Mouse (Mus musculus): ENCODE results near the gene Capza2.

The Capza2 gene

DNA sequence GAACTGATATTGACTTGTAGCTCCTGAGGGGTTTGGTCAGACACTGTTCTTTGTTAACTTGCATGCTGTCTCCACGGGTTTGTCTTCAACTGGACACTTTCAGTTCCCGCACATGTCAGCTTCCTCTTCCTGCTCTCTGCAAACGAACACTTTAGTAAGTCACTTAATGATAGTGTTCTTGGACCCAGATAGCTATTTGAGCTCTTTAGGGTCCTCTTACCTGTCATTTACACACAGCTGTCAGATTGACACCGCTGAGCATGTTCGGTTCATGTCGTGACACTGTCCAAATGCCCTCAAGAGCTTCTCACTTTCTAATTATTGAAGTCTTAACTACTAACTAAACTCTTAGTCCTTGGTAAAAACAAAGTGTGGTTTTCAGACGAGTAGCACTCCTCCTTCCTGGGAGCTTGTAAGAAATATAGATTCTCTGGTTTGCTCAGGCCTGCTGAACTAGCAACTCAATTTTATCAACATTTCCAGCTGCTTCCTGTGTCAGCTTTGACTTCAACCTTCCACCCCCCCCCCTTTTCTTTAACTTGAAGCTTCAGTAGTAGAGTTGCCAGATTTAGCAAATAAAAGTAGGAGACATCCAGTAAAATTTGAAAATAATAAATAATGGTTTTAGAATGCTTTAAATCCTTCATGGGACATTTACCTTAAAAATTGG, at the start of gene Capza2:
Gene Capza2 (plus strand): TSS at position 620 of the 670 bp plus-strand sequence.
- peak; percentile 47 for DNase-seq (ENCODE audit: low read depth, low spot score)

DNA sequence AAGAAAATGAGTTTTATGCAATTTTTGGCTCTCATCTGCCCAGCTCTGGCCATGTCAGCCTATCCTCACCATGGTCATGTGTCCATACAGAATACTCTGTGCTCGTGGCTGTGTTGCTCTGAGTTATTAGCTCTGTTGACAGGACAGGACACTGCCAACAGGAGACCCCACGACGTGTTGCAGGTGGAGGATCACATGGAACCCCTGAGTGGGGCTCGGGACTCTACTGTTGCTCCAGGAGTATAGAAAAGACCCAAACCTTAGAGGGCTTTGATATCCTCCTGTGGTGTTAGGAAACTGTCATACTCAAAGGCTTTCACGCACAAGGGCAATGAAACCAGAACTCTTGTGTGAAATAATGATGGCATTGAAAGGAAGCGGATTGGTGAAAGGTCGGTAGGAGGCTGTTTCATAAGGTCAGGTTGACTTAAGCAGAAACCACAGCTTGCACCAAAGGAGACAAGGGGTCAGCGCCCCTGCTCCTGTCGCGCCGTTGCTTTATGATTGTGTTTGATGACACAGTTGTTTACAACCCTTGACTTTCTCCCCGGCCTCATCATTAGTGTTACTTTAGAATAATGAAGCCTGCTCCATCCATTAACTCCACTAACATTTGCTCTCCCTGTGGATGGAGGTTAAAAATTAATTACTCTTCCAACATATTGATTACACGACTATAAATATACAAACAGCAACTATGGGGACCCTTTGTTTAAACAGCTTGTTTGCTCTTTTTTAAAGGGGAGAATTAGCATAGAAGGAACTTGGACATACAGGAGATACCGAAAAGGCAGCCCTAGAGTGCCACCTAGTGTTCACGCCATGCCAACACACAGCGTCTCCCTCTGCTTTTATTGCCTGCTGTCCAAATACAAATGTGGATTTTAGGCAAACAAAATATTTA, 46.7 kb upstream of the Capza2 start:
- DNase-seq (ENCODE audit: low read depth, low spot score) = peak; percentile 84

DNA sequence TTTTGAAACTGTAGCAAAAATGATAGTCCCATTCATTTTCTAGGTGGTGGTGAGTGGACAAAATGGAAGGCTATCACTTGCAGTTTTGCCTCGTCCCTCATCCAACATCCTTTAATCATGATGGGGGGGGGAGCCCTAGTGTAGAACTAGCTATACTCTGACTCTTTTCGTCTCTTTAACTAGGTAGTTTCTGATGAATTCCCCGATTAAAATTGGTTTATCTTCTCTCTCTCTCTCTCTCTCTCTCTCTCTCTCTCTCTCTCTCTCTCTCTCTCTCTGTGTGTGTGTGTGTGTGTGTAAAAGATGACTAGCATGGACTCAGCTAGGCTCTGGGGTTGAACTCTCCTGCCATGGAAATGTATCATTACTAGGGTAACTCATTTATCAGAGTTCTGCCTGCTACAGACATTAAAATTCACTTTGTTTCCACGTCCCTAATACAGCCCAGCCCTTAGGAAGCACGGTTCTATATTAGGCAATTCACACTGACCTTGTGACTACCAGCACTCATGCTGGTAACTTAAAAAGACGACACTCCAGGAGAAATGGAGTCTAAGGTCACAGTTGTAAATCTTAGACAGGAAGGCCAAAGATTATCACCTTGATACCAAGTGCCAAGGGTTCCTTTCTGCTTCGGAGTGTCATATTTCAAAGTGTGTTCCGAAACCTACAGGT, 45.9 kb upstream of the Capza2 start:
- no peak for DNase-seq (ENCODE audit: low read depth, low spot score)

DNA sequence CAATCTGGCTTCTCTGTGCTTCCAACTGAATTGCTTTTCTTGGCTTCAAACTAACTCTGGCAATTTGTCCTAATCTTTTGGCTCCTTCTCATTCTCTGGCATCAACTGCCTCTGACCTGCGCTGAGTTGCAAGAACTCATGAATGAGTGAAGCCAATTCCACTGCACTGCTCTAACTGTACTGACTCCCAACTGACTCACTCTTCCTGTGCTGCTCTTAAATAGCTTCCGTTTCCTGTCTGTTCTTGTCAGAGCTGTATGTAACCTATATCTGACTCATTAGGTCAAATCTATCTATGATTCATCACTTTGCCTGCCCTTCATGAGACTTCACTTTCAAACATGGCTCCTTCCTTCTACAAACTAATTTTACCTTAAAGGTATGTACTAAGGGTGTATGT, 42.1 kb upstream of the Capza2 start:
- DNase-seq (ENCODE audit: low read depth, low spot score) = no peak

DNA sequence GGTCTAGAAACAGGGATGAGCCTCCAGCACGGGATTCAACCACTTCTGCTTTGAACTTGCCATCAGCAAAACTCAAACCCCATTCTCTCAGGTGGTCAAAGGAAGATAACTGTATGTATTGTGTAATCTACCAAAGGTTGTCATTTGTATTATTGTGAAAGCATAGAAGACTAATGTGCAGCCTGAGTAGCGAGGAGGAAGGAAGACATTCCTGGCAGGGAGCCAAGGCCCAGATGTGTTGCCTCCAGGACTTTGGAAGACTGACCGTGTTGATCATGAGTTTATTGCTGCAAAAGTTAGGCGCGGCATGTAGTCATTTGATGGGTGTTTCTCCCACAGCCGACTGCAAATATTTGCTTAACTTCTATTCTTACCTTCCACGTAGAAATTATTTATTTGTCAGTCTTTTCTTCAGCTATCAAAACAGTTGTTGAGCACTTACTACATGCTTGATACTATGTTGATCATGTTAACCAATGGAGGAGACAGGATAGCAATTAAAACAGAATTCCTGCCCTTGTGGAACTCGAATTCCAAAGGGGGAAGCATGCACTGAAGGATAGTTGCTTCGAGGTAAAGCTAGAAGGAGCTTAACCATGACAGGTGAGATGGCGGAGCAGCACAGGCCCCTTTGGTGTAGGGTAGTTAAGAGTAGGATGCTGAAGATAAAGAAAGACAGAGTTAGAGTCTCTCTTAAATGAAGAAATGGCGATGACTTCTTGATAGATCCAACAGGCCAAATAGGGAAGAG, 40.1 kb upstream of the Capza2 start:
- no peak for DNase-seq (ENCODE audit: low read depth, low spot score)

DNA sequence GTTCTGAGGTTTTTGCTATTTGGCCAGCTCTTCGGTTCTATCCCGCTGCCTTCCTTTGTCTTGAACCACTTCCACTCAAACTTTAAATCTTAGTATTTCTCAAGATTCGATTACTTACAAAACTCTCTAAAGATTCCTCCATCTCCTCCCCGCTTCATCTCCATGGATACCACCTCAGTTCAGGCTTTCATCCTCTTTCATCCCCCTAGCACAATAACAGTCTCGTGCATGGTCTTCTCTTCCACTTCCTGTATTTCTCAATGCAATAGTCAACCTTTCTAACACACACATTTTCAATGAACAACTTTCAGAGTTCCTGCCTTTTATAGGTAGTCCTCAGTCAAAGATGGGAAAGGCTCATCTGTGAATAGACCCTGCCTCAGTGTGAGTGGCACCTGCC, 36.7 kb upstream of the Capza2 start:
- DNase-seq (ENCODE audit: low read depth, low spot score) = no peak

DNA sequence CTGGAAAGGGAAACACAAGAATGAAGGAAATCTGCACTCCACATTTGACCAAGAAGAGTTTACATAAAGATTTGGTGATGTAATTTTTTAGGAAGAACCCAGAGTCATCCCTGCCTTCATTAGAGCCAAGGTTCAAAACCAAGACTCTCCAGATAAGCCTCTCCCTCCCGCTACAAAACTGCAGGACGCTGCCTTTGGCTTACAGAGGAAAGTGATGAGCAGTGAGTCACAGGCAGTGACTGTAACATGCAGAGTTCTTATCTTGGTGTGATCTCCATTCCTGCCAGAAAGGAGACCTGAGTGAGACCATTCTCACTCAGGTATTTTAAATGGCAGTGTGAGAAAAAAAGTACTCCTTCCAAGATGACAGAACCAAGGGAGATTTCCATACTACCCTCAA, 34.5 kb upstream of the Capza2 start:
- DNase-seq (ENCODE audit: low read depth, low spot score) = no peak

DNA sequence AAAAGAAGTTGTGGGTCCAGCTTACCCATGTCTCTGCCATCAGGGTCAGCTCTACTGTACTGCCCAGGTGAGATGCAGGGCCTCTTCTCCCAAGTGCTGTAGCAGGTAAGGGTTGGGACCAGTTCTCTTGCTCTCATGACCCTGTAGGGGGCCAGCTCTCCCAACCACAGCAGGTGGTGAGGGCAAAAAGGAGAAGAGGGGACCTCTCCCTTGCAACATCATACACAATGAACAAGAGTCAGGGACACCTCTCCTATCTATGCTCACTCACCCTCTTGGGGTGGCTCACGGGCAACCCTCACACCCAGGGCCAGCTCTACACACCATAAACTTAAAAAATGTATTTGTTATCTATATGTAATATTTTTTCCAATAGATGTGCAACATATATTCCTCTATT, 29.1 kb upstream of the Capza2 start:
- DNase-seq (ENCODE audit: low read depth, low spot score) = no peak

DNA sequence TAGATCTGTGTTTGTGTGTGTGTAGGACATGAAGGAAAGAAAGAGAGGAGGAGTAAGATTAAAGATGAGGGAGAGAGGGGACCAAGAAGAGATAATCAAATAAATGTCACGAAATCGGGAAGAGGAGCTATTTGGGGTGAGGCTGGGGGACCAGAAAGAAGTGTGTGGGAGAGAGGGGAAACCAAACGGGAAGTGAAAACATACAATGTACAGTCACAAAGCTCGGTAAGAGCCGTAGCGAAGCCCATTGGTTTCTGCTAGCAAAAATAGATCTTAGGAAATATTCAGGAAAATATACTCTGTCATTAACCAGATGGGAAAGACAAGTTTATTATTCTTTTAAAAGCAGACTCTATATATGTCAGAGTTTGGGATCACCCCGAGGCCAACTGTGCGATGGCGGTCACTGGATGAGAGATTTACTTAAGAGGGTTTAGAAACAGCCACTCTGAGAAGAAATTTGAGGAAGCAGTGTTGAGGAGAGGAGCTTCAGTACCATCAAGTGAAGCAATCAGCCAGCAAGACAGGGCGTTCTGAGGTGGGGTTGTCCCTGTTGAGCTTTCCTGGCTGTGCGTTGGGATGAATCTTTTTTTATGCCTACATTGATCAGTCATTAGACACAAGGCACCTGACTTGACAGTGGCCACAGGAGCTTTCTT, 24.6 kb upstream of the Capza2 start:
- no peak for DNase-seq (ENCODE audit: low read depth, low spot score)

DNA sequence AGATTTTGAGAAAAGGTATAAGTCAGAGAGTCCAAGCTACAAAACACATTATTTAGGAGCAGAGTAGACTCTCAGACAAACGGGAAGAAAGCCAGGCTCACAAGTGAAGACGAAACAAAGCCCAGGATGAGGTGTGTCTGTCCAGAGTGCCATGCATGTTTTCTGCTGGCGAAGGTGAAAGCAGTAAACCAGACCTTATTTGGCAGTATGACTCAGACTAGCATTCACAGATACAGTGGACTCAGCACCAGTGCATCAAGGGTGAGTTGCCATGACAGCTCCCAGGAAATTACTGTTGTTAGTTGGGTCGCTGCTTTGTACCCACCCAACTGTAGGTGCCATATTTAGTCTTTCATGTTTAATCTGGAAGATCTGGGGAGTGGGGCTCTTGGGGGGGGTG, 23.4 kb upstream of the Capza2 start:
- DNase-seq (ENCODE audit: low read depth, low spot score) = no peak

DNA sequence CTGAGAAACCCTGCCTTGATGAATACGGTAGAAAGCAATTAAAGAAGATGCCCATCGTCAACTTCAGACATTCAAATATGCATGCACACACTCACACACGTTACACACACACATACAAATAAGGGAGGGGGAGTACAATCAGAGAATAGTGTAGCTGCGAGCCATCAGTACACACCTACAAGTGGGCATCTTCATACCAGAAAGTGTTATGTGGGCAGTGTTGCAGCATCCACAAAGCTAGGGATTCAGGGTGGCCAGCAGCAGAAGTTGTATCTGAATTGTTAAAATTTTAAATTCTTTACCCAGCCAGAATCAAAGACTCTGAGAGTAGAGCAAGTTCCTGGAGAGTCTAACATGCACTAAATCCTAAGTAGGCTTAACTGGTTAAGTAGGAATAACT, 15.2 kb upstream of the Capza2 start:
- peak; percentile 31 for DNase-seq (ENCODE audit: low read depth, low spot score)

DNA sequence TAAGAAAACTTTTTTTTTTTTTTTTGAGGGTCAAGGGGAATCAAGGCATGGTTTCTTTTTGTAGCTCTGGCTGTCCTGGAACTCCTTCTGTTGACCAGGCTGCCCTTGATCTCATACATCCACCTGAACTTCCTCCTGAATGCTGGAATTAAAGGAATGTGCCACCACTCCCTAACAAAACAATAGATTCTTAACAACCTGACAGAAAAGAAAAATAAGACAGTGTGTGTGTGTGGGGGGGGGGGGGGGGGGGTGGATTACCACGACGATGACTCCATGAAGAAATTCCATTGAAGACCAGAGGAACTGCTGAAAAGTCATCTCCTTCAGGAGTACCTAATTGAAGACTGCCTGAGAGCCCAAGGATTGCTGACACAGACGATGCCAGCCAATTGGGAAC, 14.6 kb upstream of the Capza2 start:
- no peak for DNase-seq (ENCODE audit: low read depth, low spot score)

DNA sequence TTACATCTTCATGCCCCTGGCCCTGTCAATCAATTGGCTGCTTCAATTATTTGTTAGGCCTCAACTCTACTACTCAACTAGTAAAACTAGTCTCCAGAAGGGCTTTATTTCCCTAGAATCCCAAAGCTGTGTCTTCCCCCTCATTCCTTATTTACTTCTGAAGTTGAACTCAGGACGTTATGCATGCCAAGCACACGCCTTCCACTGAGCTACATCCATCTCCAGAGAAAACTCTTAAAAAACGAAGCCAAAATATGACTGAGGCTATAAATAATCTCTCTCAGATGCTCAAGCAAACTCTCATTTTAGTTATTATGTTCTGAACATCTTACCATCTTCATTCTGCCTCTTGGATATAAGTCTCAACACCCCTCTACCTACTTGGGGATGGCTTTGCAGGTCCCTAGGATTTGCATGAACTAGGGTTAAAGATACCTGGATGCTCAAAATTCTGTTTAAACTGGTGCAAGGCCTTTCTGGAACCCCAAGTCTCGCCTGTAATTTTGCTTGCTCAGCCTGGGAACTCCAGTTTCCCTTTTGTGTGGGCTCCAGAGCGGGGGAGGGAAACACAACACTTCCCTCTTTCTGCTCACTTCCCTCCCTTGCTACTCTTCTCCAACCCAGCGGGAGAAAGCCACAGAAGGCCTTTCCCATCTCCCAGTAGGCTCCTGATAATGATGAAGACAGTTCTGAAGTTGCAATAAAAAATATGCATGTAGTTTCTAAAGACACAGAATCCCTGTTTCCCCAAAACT, 7.2 kb upstream of the Capza2 start:
- peak; percentile 72 for DNase-seq (ENCODE audit: low read depth, low spot score)

DNA sequence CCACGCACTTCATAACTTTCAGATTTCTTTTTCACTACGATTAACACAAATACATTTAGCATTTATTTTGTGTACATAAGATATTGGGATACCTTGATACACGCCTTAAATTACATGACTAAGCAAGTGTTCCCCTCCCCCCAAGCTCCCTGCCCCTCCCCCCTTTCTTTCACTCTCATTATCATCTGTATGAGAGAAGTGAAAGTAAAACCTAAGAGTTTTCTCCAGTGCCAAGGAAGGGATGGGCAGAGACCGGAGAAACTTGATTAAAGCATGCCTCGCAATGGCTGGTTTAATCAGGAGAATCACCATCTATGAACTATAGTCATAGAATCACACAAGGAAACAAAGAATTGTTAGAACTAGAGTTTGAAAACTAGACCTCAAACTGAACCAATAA, 6.3 kb upstream of the Capza2 start:
- no peak for DNase-seq (ENCODE audit: low read depth, low spot score)

DNA sequence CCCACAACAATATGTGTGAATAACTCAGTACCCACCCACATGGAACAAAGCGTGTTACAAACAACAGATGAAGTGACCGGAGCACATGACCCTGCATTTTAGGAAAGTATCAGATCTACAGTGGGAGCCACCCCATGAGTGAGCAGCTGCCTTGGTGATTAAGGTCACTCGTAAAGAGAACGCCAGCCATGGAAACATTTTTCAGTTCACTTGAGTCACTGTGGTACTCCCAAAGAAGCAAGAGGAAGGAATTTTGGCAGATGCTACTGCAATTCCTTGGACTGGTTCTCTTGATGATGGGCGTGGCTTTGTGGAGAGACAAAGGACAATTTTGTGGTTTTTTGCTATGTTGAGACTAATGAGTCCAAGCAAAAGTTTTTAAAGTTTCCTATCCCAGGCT, 4.4 kb upstream of the Capza2 start:
- no peak for DNase-seq (ENCODE audit: low read depth, low spot score)

DNA sequence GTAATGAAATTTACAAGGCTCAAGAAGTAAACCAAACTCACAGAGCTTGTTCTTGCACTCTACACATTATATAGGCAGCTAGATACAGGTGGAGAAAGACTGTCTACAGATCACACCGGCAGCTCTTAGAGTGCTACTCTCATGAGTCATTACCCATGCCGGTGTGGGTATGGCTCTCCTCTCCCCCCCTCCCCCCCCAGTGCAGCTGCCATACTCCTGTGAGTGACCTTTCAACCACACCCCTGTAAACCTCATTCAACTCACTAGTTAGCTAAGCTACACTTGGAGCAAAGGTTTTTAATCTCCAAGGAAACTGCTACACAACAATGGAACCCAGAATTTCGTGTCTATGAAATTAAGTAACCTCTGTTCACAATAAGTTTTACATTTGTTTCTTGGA, 2.2 kb upstream of the Capza2 start:
- DNase-seq (ENCODE audit: low read depth, low spot score) = no peak

DNA sequence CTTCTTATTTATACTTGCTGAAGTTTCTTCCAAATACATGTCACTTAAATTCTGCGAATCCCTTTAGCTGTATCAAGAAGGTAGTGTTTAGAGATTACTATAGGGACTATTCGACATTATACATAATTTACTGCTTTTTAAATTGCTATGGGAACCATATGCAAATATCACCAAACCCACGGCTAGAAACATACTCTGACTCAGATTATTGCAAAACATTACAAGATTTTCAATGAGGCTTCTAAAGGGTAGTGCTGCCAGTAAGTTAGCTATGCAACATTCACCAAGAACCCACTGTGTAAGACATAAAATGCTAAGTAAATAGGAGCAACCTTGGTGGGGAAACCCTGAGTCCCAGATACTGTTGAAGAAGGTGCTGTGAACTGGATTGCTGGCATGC, 1.0 kb upstream of the Capza2 start:
- no peak for DNase-seq (ENCODE audit: low read depth, low spot score)

DNA sequence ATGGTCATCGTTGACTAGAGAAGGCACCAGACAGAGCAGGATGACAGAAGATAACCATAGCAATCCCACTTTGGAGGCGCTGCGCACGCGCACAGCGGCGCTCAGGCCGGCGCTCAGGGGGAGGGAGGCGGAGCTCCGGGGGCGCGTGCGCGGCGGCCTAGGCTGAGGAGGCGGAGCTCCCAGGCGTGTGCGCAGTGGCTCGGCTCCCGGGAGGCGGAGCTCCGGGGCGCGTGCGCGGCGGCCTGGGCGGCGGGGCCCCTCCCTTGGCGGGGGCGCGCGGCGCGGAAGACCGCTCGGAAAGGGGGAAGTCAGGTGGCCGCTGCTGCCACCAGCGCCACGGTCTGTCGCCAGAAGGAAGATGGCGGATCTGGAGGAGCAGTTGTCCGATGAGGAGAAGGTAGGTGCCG, 733 bp downstream of the Capza2 start:
- peak; percentile 98 for DNase-seq (ENCODE audit: low read depth, low spot score)

DNA sequence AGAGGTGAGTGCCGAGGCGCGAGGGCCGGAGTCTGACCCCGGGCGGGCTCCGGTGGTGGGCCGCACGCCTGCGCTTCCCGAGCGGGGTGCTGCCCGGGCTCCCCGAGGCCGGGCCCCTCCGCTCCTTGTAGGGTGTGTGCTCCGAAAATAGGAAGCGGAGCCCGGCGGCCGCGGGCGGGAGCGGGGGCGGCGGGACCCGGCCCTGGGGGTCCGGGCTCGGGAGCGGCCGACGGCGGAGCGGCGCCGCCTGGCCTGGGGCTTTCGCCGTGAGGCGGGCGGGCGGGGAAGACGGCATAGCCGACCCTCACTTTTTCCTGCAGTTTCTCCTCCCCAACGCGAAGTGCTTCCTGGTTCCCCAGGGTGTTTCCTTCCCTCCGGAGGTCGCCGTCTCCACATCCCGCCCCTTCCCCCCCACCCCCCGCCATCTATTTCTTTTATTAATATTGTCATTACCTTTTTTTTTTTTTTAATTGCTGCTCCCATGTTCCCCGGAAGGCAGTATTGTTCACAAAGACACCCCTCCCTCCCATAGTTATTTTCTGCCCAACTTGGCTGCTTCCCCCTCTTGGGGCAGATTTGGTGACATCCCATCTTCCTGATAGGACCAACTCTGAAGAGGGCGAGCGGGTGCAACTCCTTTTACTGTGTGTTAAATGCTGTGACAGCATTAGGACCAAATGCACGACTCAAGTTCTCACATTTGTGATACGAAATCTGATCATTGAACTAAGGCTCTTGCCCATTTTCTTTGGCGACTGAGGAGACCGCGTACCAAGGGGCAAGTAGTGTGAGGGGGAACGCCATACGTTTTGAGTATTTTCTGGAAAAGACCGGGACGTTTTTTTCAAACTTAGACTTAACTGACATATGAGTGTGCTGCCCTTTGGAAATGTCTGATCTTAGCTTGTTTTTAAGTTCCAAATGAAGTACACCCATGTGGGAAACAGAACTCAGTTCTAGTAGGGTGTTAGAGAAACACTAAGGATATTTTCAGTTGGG, 1.5 kb downstream of the Capza2 start:
- DNase-seq (ENCODE audit: low read depth, low spot score) = peak; percentile 67

Measured in brain, adult 2 months (tissue).